Mouse (Mus musculus) c-Kit-positive CD71-negative TER-119-negative erythroid progenitor cells, embryonic 14.5 days (primary cell): ENCODE measurements around the gene Cped1.

ENCODE experiments used
- DNase-seq: peaks from one replicate; pipeline ENCODE4 v3.0.0-alpha.2; 2013; ENCODE audit warnings: low read depth

Gene Cped1

DNA sequence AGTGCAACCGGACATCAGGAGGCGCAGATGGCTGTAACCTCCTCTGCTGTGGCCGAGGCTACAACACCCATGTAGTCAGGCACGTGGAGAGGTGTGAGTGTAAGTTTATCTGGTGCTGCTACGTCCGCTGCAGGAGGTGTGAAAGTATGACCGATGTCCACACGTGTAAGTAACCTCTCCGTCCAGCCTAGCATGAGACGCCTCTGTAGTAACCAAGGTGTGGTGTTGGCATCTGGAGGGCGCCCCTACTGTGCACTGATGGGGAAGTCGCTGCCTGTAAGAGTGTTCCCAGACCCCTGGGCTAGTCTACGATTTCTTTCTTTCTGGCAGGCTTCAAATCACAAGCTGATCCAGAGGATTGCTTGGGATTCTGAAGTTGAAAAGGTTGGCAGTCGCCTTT is 312.3 kb downstream of the Cped1 start:
- DNase-seq = no peak
